Mouse (Mus musculus) kidney, embryonic 14.5 days (tissue): ENCODE results near the gene Scn1b. TPM values are rescaled to one million over a fixed set of nuclear protein-coding genes. Genes with fewer than 3 reads are reported as not detected.

Experiments
- ATAC-seq: fragments of 200-750 bp; cut with Nextera tagmentation; 2 replicates; pipeline ENCODE4 v1.8.0; 2017; ENCODE audit warnings: moderate number of reproducible peaks, mild to moderate bottlenecking, moderate TSS enrichment, moderate library complexity; ENCODE audit not compliant: low FRiP score, low TSS enrichment
- H3K27ac ChIP-seq: fragments of 300-500 bp; sonication (generic); 2 replicates; pipeline ENCODE4 v1.5.1; 2014; ENCODE audit warnings: low read depth, mild to moderate bottlenecking, low read length, moderate library complexity, mixed read lengths
- H3K27me3 ChIP-seq: fragments of 300-500 bp; sonication (generic); 2 replicates; pipeline ENCODE4 v1.6.1; 2014; ENCODE audit warnings: mild to moderate bottlenecking, low read length; ENCODE audit not compliant: control insufficient read depth, insufficient read depth
- H3K36me3 ChIP-seq: fragments of 300-500 bp; sonication (generic); 2 replicates; pipeline ENCODE4 v1.6.1; 2014; ENCODE audit warnings: low read length, mixed read lengths; ENCODE audit not compliant: control insufficient read depth, insufficient read depth
- H3K4me1 ChIP-seq: fragments of 300-500 bp; sonication (generic); 2 replicates; pipeline ENCODE4 v1.6.1; 2014; ENCODE audit warnings: low read length, mixed read lengths; ENCODE audit not compliant: control insufficient read depth, insufficient read depth
- H3K4me2 ChIP-seq: fragments of 300-500 bp; sonication (generic); replicated peaks from 2 replicates; pipeline ENCODE4 v1.6.1; 2014; ENCODE audit warnings: low read depth, mild to moderate bottlenecking, low read length
- H3K4me3 ChIP-seq: fragments of 300-500 bp; sonication (generic); 2 replicates; pipeline ENCODE4 v1.5.1; 2014; ENCODE audit warnings: mild to moderate bottlenecking, low read length
- H3K9ac ChIP-seq: fragments of 300-500 bp; sonication (generic); 2 replicates; pipeline ENCODE4 v1.6.1; 2014; ENCODE audit warnings: low read depth, mild to moderate bottlenecking, low read length, moderate library complexity
- H3K9me3 ChIP-seq: fragments of 300-500 bp; sonication (generic); 2 replicates; pipeline ENCODE4 v1.6.1; 2016; ENCODE audit warnings: low read length; ENCODE audit not compliant: control insufficient read depth
- WGBS: fragments of 180-500 bp; shearing (Covaris S2); extraction: QIAGEN DNeasy Blood & Tissue Kit; methylation state at CpG from one replicate; pipeline ENCODE4 v1.1.7; 2014; 5-methylcytosine and 5-hydroxymethylcytosine counted together
- polyA plus RNA-seq: library from polyadenylated mRNA; unstranded; fragments of >200 nt; fragmentation: Nextera tagmentation; extraction: Ambion mirVana; gene quantifications from 2 replicates; pipeline ENCODE4 v1.2.1, GENCODE M21; 2014

The Scn1b gene
- polyA plus RNA-seq, 1 experiment from 2014 or later, result 1.6 TPM

DNA sequence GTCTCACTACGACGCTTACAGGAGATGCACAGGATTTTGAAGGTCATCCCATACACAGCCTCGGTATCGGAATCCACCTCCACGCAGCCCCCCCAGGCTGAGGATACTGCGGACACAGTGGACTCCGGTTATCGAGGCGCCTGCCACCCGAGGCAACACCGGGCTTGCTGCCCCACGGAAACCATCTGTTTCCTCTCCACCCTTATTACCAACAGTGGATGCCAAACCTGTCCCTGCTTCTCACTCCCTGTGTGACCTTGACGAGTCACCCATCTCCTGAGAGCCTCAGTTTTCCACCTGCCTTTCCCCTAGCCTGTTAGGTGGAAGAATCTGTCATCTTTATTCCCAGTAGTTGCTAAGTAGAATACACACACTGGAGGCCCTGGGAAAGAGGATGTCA lies 1.7 kb downstream of the Scn1b start:
- Histone ChIP-seq H3K4me1 (peaks cover 10% of the 10 kb centered on the region), H3K27me3 (peaks cover 33% of the 10 kb centered on the region), H3K27ac (no peak overlapping the region), H3K4me2 (no peak overlapping the region), H3K36me3 (peaks cover 16% of the 10 kb centered on the region), H3K9me3 (no peaks in the 10 kb centered on the region), H3K9ac (no peak overlapping the region), H3K4me3 (no peak overlapping the region)
- 75% methylated on average over 13 of the region's 13 CpGs for WGBS
- no peak for ATAC-seq

GRCm38 (mm10) chr7:31124381-31124780 lies 2.4 kb downstream of the Scn1b start:
- H3K4me2 ChIP-seq, result no peak overlapping the region
- no peak overlapping the region for H3K4me3 ChIP-seq
- peaks cover 33% of the 10 kb centered on the region for H3K27me3 ChIP-seq
- no peaks in the 10 kb centered on the region for H3K9me3 ChIP-seq
- H3K9ac ChIP-seq, result no peak overlapping the region
- WGBS, result 89% methylated on average over 5 of the region's 5 CpGs
- H3K4me1 ChIP-seq, result peaks cover 10% of the 10 kb centered on the region
- no peak overlapping the region for H3K27ac ChIP-seq
- H3K36me3 ChIP-seq, result peaks cover 9% of the 10 kb centered on the region
- ATAC-seq, result no peak

DNA sequence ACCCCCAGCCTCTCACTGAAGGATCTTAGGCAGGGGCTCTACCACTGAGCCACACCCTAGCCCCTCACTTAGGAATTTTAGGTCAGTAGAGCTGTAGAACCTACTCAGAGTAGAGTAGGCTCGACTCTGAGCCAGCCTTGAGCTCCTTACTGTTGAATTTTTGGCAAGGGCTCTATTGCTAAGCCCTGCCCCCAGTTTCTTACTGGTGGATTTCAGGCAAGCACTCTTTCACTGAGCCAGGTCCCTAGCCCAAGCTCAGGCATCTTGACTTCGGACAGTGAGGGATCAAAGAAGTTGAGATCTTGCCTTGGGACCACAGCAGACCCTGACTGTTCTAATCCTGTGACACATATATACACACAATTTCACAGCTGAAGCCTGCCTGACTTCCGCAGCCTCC lies 3.1 kb downstream of the Scn1b start:
- Histone ChIP-seq H3K27me3 (peaks cover 33% of the 10 kb centered on the region), H3K27ac (no peak overlapping the region), H3K4me2 (no peak overlapping the region), H3K9ac (no peak overlapping the region), H3K4me3 (no peak overlapping the region), H3K9me3 (no peaks in the 10 kb centered on the region), H3K4me1 (peaks cover 10% of the 10 kb centered on the region), H3K36me3 (0 out of 2 replicates have a peak, but pooled peaks cover 5% of the 10 kb centered on the region)
- no peak for ATAC-seq
- 83% methylated on average over 3 of the region's 3 CpGs for WGBS

DNA sequence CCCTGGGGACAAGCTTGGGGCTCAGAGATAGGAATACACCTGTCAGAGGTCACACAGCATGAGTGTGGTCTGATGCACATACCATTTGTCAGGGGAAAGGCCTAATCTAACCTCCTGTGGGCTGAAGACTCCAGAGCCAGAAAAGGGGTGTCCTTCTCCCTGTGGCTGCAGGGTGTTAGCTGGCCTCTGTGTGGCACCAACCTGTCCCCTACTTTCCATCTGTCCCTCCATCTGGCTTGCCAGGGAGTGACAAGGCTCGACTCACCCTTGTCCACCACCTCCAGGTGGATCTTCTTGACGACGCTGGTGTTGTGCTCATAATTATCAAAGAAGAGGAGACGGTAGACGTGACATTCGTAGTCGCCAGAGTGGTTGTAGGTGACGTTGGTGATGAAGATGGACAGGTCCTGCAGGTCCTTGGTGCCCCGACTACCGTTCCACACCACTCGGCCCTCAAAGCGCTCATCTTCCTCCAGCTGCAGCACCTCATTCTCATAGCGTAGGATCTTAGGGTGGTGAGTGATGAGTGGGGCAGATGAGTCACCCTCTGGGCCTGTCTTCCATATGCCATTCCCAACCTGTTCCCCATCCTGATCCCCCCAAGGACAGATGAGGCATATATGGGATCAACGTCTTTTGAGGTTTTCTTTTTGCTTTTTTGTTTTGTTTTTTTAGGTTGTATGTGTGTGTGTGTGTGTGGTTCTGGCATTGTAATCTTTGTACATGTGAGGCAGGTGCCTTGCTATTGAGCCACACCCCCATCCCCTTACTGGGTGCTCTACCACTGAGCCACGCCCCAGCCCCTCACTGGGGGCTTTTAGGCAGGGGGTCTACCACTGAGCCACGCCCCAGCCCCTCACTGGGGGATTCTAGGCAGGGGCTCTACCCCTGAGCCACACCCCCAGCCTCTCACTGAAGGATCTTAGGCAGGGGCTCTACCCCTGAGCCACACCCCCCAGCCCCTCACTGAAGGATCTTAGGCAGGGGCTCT lies 3.9 kb downstream of the Scn1b start:
- no peak overlapping the region for H3K27ac ChIP-seq
- H3K27me3 ChIP-seq, result peaks cover 33% of the 10 kb centered on the region
- peaks cover 10% of the 10 kb centered on the region for H3K4me1 ChIP-seq
- no peaks in the 10 kb centered on the region for H3K9me3 ChIP-seq
- WGBS, result 88% methylated on average over 16 of the region's 16 CpGs
- no peak for ATAC-seq
- no peak overlapping the region for H3K4me3 ChIP-seq
- no peaks in the 10 kb centered on the region for H3K36me3 ChIP-seq
- H3K4me2 ChIP-seq, result no peak overlapping the region
- H3K9ac ChIP-seq, result no peak overlapping the region

DNA sequence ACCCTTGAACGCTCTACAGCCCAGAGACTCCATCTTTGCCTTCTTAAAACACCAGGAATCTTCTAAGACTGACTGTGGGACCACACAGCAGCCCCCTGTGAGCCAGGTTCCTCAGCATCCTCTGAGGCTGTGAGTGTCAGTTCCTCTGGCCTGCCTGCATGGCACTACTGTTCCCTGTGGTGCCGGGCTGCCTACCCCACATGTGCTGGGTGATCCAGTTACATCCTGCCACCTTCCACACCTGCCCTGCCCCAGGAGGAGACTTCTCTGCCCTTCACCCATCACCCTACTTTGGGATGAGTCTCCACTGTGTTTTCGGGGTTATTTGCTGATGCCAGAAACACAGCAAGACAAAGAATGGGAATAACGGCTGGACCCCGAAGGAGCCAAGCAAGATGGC lies 7.2 kb downstream of the Scn1b start:
- no peak for ATAC-seq

DNA sequence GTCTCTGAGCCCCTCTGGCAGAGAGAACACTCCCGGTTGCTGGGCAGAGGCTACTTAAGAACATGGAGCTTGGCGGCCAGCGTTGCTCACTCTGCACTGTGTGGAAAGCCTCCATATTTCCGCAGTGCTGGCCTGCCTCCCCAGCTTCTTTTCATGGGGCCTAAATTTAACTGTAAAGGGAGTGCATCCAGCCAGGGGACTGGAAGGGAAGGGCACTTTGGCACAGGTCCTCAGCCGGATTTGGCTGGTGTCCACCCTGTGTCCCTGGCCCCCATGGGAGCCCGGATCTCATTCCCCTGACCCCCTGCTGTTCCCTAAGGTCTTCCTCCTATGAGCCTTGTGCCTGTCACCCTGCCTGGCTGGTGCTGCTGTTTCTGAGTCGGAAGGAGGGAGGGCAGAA lies 8.3 kb downstream of the Scn1b start:
- 84% methylated on average over 7 of the region's 7 CpGs for WGBS

More for the DNA sequence above, 7.2 kb downstream of the Scn1b start:
- 92% methylated on average over 5 of the region's 5 CpGs for WGBS
- Histone ChIP-seq H3K4me2 (no peak overlapping the region), H3K27me3 (peaks cover 2% of the 10 kb centered on the region; the same call in 1 of the 2 replicates), H3K27ac (no peak overlapping the region), H3K36me3 (no peaks in the 10 kb centered on the region), H3K4me1 (peaks cover 10% of the 10 kb centered on the region), H3K9ac (no peak overlapping the region), H3K9me3 (no peaks in the 10 kb centered on the region), H3K4me3 (no peak overlapping the region)

GRCm38 (mm10) chr7:31117465-31117864 lies 9.3 kb downstream of the Scn1b start:
- no peak overlapping the region for H3K4me2 ChIP-seq
- WGBS, result 84% methylated on average over 11 of the region's 11 CpGs
- H3K9ac ChIP-seq, result no peak overlapping the region
- H3K27me3 ChIP-seq, result no peaks in the 10 kb centered on the region
- H3K9me3 ChIP-seq, result no peaks in the 10 kb centered on the region
- no peak overlapping the region for H3K4me3 ChIP-seq
- H3K36me3 ChIP-seq, result no peaks in the 10 kb centered on the region
- no peak for ATAC-seq
- peaks cover 10% of the 10 kb centered on the region for H3K4me1 ChIP-seq
- no peak overlapping the region for H3K27ac ChIP-seq

More for the DNA sequence above, 8.3 kb downstream of the Scn1b start:
- Histone ChIP-seq H3K9ac (no peak overlapping the region), H3K4me3 (no peak overlapping the region), H3K4me1 (peaks cover 10% of the 10 kb centered on the region), H3K9me3 (no peaks in the 10 kb centered on the region), H3K27ac (no peak overlapping the region), H3K4me2 (no peak overlapping the region), H3K36me3 (no peaks in the 10 kb centered on the region), H3K27me3 (no peaks in the 10 kb centered on the region)
- ATAC-seq, result no peak

- H3K9ac ChIP-seq, result no peak overlapping the region
Measured at GRCm38 (mm10) chr7:31116721-31117145, 10.1 kb downstream of the Scn1b start.

GRCm38 (mm10) chr7:31115587-31116043 lies 11.2 kb downstream of the Scn1b start:
- peak overlapping the region; percentile 71 for H3K27ac ChIP-seq
- H3K4me2 ChIP-seq, result peak overlapping the region; percentile 36
- H3K4me3 ChIP-seq, result no peak overlapping the region
- 7% methylated on average over 17 of the region's 17 CpGs for WGBS
- peak overlapping the region; percentile 34; the same call in 1 of the 2 replicates for H3K9ac ChIP-seq
- H3K9me3 ChIP-seq, result no peaks in the 10 kb centered on the region
- ATAC-seq, result peak; percentile 29
- H3K27me3 ChIP-seq, result no peaks in the 10 kb centered on the region
- H3K4me1 ChIP-seq, result peaks cover 25% of the 10 kb centered on the region
- H3K36me3 ChIP-seq, result no peaks in the 10 kb centered on the region

More at GRCm38 (mm10) chr7:31116721-31117145, 10.1 kb downstream of the Scn1b start:
- Histone ChIP-seq H3K27ac (no peak overlapping the region), H3K4me2 (0 out of 2 replicates have a peak overlapping the region, but pooled peaks have one; percentile 3), H3K27me3 (no peaks in the 10 kb centered on the region), H3K36me3 (no peaks in the 10 kb centered on the region), H3K9me3 (no peaks in the 10 kb centered on the region), H3K4me3 (no peak overlapping the region), H3K4me1 (peaks cover 16% of the 10 kb centered on the region)
- WGBS, result 40% methylated on average over 16 of the region's 16 CpGs
- ATAC-seq, result no peak
